Mouse (Mus musculus): ENCODE data around the gene Stt3b. TPM values are rescaled to one million over a fixed set of nuclear protein-coding genes. Genes with fewer than 3 reads are reported as not detected.

The Stt3b gene
- polyA plus RNA-seq, 2 experiments: 67.2 to 117 TPM

DNA sequence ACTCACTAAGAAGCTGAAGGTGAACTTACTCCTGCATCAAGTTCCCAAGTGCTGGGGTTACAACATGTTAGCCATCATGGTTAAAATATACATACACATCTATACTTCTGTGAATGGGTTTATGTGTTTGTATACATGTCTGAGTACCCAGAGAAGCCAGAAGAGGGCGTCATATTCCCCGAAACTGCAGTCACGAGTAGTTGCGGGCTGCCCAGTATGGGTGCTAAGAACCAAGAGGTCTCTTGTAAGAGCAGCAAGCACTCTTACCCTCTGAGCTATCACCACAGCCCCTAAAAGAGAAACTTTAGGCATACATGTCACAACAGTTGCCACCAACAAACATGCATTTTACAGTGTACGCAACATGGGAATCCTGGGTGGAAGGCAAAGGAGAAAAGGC is 70.4 kb downstream of the Stt3b start:
- Histone ChIP-seq H3K4me2 (replicated peaks; ENCODE audit: low read depth, low read length, severe bottlenecking) (no peak overlapping the region), H3K4me3 (replicated peaks; ENCODE audit: low read length) (no peak overlapping the region), H3K9me3 (ENCODE audit: control insufficient read depth, low read length) (no peaks in the 10 kb centered on the region), H3K4me1 (ENCODE audit: control insufficient read depth, insufficient read depth, low read length) (peaks cover 3% of the 10 kb centered on the region; the same call in 1 of the 2 replicates), H3K9ac (ENCODE audit: low read depth, low read length, severe bottlenecking) (no peak overlapping the region), H3K27me3 (ENCODE audit: control insufficient read depth, insufficient read depth, low read length) (no peaks in the 10 kb centered on the region), H3K27ac (replicated peaks; ENCODE audit: low read depth, low read length) (no peak overlapping the region), H3K36me3 (ENCODE audit: control insufficient read depth, insufficient read depth, low read length) (peaks cover 48% of the 10 kb centered on the region)
- 93% methylated on average over 5 of the region's 5 CpGs for WGBS
- ATAC-seq (ENCODE audit: low FRiP score, low read depth) (no peak), DNase-seq (ENCODE audit: low spot score) (no peak)
- TF ChIP-seq POLR2A (IDR thresholded peaks at IDR 0.05; ENCODE audit: borderline replicate concordance, extremely low read depth, insufficient read depth, insufficient read length): no peak

DNA sequence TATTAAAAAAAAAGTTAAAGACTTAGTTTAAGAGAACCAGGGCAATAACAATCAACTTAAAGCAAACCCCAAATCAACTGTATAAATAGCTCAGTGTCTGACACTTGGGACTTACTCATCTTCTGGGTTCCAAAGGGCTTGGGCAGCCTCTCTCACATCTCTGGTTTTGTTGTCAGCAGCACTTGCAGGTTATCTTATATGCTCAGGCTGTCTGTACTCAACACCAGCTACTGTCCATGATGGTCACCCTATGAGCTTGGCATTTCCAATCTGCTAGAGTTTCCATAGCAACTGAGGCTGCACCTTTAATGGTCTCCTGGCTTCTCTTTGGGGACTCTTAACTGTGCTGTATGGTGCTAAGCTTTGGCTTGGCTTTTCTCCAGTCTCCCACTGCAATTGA is 72.3 kb downstream of the Stt3b start:
- H3K27ac ChIP-seq (replicated peaks; ENCODE audit: low read depth, low read length): no peak overlapping the region
- no peak overlapping the region for H3K4me2 ChIP-seq (replicated peaks; ENCODE audit: low read depth, low read length, severe bottlenecking)
- no peaks in the 10 kb centered on the region for H3K4me1 ChIP-seq (ENCODE audit: control insufficient read depth, insufficient read depth, low read length)
- ATAC-seq (ENCODE audit: low FRiP score, low read depth) (no peak), DNase-seq (ENCODE audit: low spot score) (no peak)
- peaks cover 29% of the 10 kb centered on the region for H3K36me3 ChIP-seq (ENCODE audit: control insufficient read depth, insufficient read depth, low read length)
- H3K4me3 ChIP-seq (replicated peaks; ENCODE audit: low read length): no peak overlapping the region
- TF ChIP-seq POLR2A (IDR thresholded peaks at IDR 0.05; ENCODE audit: borderline replicate concordance, extremely low read depth, insufficient read depth, insufficient read length): no peak
- no peaks in the 10 kb centered on the region for H3K27me3 ChIP-seq (ENCODE audit: control insufficient read depth, insufficient read depth, low read length)
- no peaks in the 10 kb centered on the region for H3K9me3 ChIP-seq (ENCODE audit: control insufficient read depth, low read length)
- H3K9ac ChIP-seq (ENCODE audit: low read depth, low read length, severe bottlenecking): no peak overlapping the region

DNA sequence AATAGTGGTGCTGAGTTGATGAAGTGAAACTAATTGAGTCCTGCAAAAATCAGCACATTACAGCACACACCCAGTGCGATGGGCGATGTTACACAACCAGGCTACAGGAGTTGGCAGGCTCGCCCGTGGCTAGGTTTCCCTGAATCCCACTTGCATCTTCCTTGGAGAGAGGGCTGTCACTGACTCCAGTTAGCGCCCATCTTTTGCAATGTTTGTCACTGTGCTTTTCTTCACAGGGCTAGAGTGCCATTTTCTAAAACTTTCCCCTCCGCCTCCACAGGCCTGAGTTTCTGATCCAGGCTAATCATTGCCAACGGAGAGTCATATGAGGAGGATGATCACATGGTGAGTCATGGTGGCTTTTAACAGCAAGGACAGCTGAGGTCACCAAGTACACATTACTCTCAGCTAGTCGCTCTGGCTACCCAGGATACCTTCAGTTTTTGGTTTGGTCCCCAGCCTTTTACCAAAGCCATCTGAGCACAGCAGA is 73.8 kb downstream of the Stt3b start:
- Histone ChIP-seq H3K9ac (ENCODE audit: low read depth, low read length, severe bottlenecking) (no peak overlapping the region), H3K27me3 (ENCODE audit: control insufficient read depth, insufficient read depth, low read length) (no peaks in the 10 kb centered on the region), H3K4me2 (replicated peaks; ENCODE audit: low read depth, low read length, severe bottlenecking) (no peak overlapping the region), H3K4me1 (ENCODE audit: control insufficient read depth, insufficient read depth, low read length) (no peaks in the 10 kb centered on the region), H3K27ac (replicated peaks; ENCODE audit: low read depth, low read length) (no peak overlapping the region), H3K4me3 (replicated peaks; ENCODE audit: low read length) (no peak overlapping the region), H3K36me3 (ENCODE audit: control insufficient read depth, insufficient read depth, low read length) (peaks cover 21% of the 10 kb centered on the region), H3K9me3 (ENCODE audit: control insufficient read depth, low read length) (no peaks in the 10 kb centered on the region)
- ATAC-seq (ENCODE audit: low FRiP score, low read depth): no peak
- no peak for TF ChIP-seq POLR2A (IDR thresholded peaks at IDR 0.05; ENCODE audit: borderline replicate concordance, extremely low read depth, insufficient read depth, insufficient read length)
- 88% methylated on average over 8 of the region's 8 CpGs for WGBS
- no peak for DNase-seq (ENCODE audit: low spot score)

DNA sequence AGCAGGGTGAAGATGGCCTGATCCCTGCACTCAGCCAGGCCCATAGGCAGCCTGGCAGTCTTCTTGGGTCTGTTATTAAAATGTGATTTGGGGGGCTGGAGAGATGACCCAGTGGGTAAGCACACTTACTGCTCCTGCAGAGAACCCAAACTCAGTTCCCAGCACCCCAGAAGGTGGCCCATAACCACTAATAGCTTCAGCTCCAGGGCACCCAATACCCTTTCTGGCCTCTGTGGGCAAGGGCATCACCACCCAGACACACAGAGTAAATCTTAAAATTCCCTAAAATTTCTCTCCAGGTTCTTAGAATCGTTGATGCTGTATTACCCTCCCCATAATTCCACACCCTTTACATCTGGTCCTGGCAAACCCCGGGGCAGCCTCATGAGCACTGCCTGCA is 75.7 kb downstream of the Stt3b start:
- ATAC-seq (ENCODE audit: low FRiP score, low read depth): no peak
- no peak for TF ChIP-seq POLR2A (IDR thresholded peaks at IDR 0.05; ENCODE audit: borderline replicate concordance, extremely low read depth, insufficient read depth, insufficient read length)
- H3K36me3 ChIP-seq (ENCODE audit: control insufficient read depth, insufficient read depth, low read length): 0 out of 2 replicates have a peak, but pooled peaks cover 4% of the 10 kb centered on the region
- no peak overlapping the region for H3K27ac ChIP-seq (replicated peaks; ENCODE audit: low read depth, low read length)
- H3K4me2 ChIP-seq (replicated peaks; ENCODE audit: low read depth, low read length, severe bottlenecking): no peak overlapping the region
- H3K4me1 ChIP-seq (ENCODE audit: control insufficient read depth, insufficient read depth, low read length): no peaks in the 10 kb centered on the region
- no peak for DNase-seq (ENCODE audit: low spot score)
- no peak overlapping the region for H3K4me3 ChIP-seq (replicated peaks; ENCODE audit: low read length)
- 83% methylated on average over 2 of the region's 2 CpGs for WGBS
- H3K9me3 ChIP-seq (ENCODE audit: control insufficient read depth, low read length): no peaks in the 10 kb centered on the region
- no peaks in the 10 kb centered on the region for H3K27me3 ChIP-seq (ENCODE audit: control insufficient read depth, insufficient read depth, low read length)
- no peak overlapping the region for H3K9ac ChIP-seq (ENCODE audit: low read depth, low read length, severe bottlenecking)

DNA sequence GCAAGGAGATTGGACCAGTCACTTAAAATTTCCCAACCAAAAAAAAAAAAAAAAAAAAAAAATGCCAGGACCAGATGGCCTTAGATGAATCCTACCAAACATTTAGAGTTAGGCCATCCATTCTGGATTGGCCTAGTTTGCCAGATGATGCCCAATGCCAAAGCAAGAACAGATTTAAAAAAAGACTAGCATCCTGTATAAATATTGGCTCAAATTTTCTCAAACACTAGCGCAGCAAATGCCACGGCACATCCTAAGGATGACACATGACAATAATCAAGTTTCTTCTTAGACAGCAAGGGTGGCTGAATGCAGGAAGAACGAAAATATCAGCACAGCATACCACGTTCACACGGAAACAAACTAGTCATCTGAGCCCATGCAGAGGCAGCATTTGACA is 76.5 kb downstream of the Stt3b start:
- H3K9me3 ChIP-seq (ENCODE audit: control insufficient read depth, low read length): no peaks in the 10 kb centered on the region
- H3K4me1 ChIP-seq (ENCODE audit: control insufficient read depth, insufficient read depth, low read length): no peaks in the 10 kb centered on the region
- no peak overlapping the region for H3K4me2 ChIP-seq (replicated peaks; ENCODE audit: low read depth, low read length, severe bottlenecking)
- no peak for TF ChIP-seq POLR2A (IDR thresholded peaks at IDR 0.05; ENCODE audit: borderline replicate concordance, extremely low read depth, insufficient read depth, insufficient read length)
- no peak for DNase-seq (ENCODE audit: low spot score)
- ATAC-seq (ENCODE audit: low FRiP score, low read depth): no peak
- WGBS: 93% methylated on average over 5 of the region's 5 CpGs
- no peak overlapping the region for H3K9ac ChIP-seq (ENCODE audit: low read depth, low read length, severe bottlenecking)
- 0 out of 2 replicates have a peak, but pooled peaks cover 4% of the 10 kb centered on the region for H3K36me3 ChIP-seq (ENCODE audit: control insufficient read depth, insufficient read depth, low read length)
- H3K4me3 ChIP-seq (replicated peaks; ENCODE audit: low read length): no peak overlapping the region
- H3K27me3 ChIP-seq (ENCODE audit: control insufficient read depth, insufficient read depth, low read length): no peaks in the 10 kb centered on the region
- no peak overlapping the region for H3K27ac ChIP-seq (replicated peaks; ENCODE audit: low read depth, low read length)

DNA sequence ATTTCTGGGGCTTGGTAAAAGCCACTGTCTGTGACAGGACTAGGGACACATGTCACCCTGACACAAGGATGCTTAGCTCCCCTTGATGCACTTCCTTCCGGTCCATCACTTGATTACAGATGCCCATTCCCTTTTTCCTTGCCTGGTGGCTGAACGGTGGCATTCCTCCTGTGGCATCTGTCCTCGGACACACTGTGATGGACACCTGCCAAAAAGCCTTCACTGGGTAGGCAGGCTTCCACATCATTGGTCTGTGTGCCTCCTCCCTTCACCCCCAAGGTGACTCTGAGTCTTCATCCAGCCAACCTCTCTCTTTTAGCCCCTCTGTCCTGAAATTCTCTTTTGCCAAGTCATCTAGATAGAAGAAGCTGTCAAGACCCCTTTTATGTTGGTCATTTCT is 78.7 kb downstream of the Stt3b start:
- DNase-seq (ENCODE audit: low spot score): no peak
- H3K9ac ChIP-seq (ENCODE audit: low read depth, low read length, severe bottlenecking): no peak overlapping the region
- no peak for ATAC-seq (ENCODE audit: low FRiP score, low read depth)
- no peak for TF ChIP-seq POLR2A (IDR thresholded peaks at IDR 0.05; ENCODE audit: borderline replicate concordance, extremely low read depth, insufficient read depth, insufficient read length)
- H3K4me1 ChIP-seq (ENCODE audit: control insufficient read depth, insufficient read depth, low read length): no peaks in the 10 kb centered on the region
- no peak overlapping the region for H3K4me2 ChIP-seq (replicated peaks; ENCODE audit: low read depth, low read length, severe bottlenecking)
- H3K27ac ChIP-seq (replicated peaks; ENCODE audit: low read depth, low read length): no peak overlapping the region
- H3K4me3 ChIP-seq (replicated peaks; ENCODE audit: low read length): no peak overlapping the region
- 97% methylated on average over 3 of the region's 3 CpGs for whole genome bisulfite sequencing
- H3K9me3 ChIP-seq (ENCODE audit: control insufficient read depth, low read length): no peaks in the 10 kb centered on the region
- no peaks in the 10 kb centered on the region for H3K27me3 ChIP-seq (ENCODE audit: control insufficient read depth, insufficient read depth, low read length)
- 0 out of 2 replicates have a peak, but pooled peaks cover 5% of the 10 kb centered on the region for H3K36me3 ChIP-seq (ENCODE audit: control insufficient read depth, insufficient read depth, low read length)

All from limb, embryonic 14.5 days (tissue).